Mouse (Mus musculus): ENCODE results near the gene Fancg. TPM values are rescaled to one million over a fixed set of nuclear protein-coding genes. Genes with fewer than 3 reads are reported as not detected.
A peak's percentile ranks its signal among the peaks of the same experiment; 100 is the strongest.

Gene Fancg
- polyA plus RNA-seq, 1 experiment from 2014 or later = 11.5 TPM

DNA sequence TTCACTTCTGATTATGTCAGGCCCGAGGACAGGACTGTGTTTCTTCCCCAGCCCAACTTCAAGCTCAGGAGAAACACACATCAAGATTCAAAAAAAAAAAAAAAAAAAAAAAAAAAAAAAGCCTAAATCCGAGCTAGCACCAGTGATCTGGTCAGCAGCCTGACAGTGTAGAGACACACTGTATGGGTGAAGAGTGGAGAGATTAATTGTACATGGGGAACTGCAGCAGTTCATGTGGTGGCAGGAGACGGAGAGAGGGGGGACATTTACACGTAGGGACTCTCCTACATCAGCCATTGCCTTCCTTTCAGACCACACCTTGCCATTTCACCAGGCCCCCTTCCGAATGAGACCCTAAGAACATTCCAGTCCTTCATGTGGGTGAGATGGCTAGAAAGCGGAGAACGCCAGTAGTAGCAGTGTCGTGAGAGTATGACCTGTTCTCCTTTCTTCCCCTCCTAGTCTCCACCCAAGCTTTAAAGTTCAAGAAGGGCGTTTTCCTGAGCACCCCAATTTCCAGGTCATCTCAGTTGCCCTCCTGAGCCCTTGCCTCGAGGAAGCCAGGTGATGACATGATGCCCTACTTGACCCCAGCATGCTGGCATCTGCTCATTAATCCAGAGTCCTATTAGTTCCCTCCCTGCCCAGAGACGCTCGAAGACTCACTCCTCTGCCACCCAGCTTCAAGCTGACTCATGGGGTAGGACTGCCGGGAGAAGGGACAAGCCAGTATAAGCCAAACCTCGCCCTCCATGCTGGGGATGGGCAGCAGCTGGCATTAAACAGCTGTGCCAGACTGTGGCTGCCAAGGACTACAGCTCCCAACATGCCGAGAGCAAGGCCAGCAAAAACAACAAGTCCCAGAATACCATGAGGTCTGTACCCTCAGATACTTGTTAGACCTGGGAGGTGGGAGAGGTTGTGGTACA lies 28.5 kb upstream of the Fancg start:
- H3K9ac ChIP-seq (ENCODE audit: low read depth, low read length) = peak overlapping the region; percentile 84
- H3K36me3 ChIP-seq (ENCODE audit: control insufficient read depth, insufficient read depth, low read length) = 0 out of 2 replicates have a peak, but pooled peaks cover 11% of the 10 kb centered on the region
- H3K4me2 ChIP-seq = peak overlapping the region; percentile 89
- H3K27ac ChIP-seq (ENCODE audit: low read depth, low read length) = peak overlapping the region; percentile 87
- H3K4me1 ChIP-seq (ENCODE audit: control insufficient read depth, insufficient read depth, low read length) = peaks cover 16% of the 10 kb centered on the region
- no peaks in the 10 kb centered on the region for H3K27me3 ChIP-seq (ENCODE audit: control insufficient read depth, insufficient read depth, low read length)
- H3K4me3 ChIP-seq (ENCODE audit: low read depth, low read length) = peak overlapping the region; percentile 79
- no peaks in the 10 kb centered on the region for H3K9me3 ChIP-seq (replicated peaks; ENCODE audit: control insufficient read depth, low read length)
- no peak for ATAC-seq (replicated peaks; ENCODE audit: insufficient number of reproducible peaks, low FRiP score, low TSS enrichment)
- 44% methylated on average over 15 of the region's 15 CpGs for WGBS (ENCODE audit: insufficient replicate concordance)

DNA sequence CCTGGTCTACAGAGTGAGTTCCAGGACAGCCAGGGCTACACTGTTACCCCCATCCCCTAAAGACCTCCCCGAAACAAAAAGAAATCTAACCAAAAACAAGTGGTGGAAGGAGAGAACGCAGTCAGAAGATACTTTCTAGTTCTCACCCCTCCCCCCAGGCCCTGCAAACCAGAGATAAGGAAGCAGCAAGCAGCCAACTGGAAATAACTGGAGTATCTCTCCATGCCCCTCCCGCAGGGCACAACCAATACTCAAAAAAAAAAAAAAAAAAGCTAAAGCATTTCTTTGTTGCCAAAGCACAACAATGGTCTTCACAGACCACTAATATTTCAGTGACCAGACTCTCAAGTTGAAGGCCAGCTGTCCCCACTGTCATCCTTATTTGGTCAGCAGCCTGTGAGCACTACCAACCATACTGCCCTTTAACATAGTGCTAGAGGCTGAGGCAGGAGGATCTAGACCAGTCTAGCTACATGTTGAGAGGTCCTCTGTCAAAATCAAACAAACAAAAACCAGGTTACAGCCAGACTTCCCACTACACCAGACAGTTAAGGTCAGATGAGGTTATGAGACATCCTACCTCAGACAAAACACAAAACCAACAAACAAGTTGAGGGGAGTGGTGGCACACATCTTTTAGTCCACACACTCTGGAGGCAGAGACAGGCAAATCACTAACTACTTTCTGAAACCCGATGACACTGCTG lies 27.7 kb upstream of the Fancg start:
- Histone ChIP-seq H3K36me3 (ENCODE audit: control insufficient read depth, insufficient read depth, low read length) (0 out of 2 replicates have a peak, but pooled peaks cover 14% of the 10 kb centered on the region), H3K27ac (ENCODE audit: low read depth, low read length) (peak overlapping the region; percentile 87), H3K9ac (ENCODE audit: low read depth, low read length) (no peak overlapping the region), H3K4me2 (peak overlapping the region; percentile 89), H3K4me3 (ENCODE audit: low read depth, low read length) (peak overlapping the region; percentile 15), H3K9me3 (replicated peaks; ENCODE audit: control insufficient read depth, low read length) (no peaks in the 10 kb centered on the region), H3K27me3 (ENCODE audit: control insufficient read depth, insufficient read depth, low read length) (no peaks in the 10 kb centered on the region), H3K4me1 (ENCODE audit: control insufficient read depth, insufficient read depth, low read length) (peaks cover 15% of the 10 kb centered on the region)
- no peak for ATAC-seq (replicated peaks; ENCODE audit: insufficient number of reproducible peaks, low FRiP score, low TSS enrichment)
- 39% methylated on average over 4 of the region's 4 CpGs for WGBS (ENCODE audit: insufficient replicate concordance)

DNA sequence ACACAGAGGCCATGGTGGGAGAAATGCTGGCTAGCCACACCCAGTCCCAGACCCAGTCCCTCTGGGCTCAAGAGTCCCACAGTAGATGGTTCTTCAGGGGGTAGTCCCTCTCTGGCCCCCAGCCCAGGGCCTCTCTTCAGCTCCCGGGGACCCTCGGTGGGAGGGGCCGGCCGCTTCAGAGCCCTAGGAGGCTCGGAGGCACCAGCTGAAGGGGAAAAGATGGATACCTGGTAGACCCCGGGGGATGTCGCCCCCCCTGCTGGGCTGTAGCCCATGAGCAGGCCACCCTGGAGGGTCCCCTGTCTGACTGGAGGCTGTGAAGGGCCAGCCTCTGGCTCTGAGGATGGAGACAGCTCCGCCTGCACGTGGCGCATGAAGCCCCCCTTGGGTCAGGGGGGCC lies 26.1 kb upstream of the Fancg start:
- H3K27me3 ChIP-seq (ENCODE audit: control insufficient read depth, insufficient read depth, low read length) = no peaks in the 10 kb centered on the region
- H3K4me2 ChIP-seq = peak overlapping the region; percentile 53; the same call in 1 of the 2 replicates
- H3K27ac ChIP-seq (ENCODE audit: low read depth, low read length) = no peak overlapping the region
- no peak for ATAC-seq (replicated peaks; ENCODE audit: insufficient number of reproducible peaks, low FRiP score, low TSS enrichment)
- H3K4me1 ChIP-seq (ENCODE audit: control insufficient read depth, insufficient read depth, low read length) = peaks cover 20% of the 10 kb centered on the region
- 85% methylated on average over 10 of the region's 10 CpGs for WGBS (ENCODE audit: insufficient replicate concordance)
- H3K4me3 ChIP-seq (ENCODE audit: low read depth, low read length) = no peak overlapping the region
- H3K36me3 ChIP-seq (ENCODE audit: control insufficient read depth, insufficient read depth, low read length) = 0 out of 2 replicates have a peak, but pooled peaks cover 14% of the 10 kb centered on the region
- H3K9ac ChIP-seq (ENCODE audit: low read depth, low read length) = no peak overlapping the region
- H3K9me3 ChIP-seq (replicated peaks; ENCODE audit: control insufficient read depth, low read length) = no peaks in the 10 kb centered on the region

DNA sequence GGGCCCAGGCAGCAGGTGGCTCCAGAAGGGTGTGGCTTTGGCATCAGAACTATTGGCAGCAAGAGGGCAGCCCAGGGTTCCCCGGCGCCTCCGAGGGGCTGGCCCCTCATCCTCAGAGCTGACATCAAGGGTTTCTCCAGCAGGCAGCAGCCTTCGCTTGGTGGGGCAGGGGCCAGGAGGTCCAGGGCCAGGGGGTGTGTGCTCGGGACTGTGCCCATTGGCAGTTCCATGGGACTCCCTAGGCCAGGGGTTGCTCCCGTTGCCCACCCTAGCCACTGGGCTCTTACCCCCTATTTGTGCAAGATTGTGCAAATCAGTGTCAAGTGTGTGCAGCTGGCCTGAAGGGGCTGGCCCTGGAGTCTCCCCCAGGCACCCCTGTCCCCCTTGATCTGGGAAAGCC lies 25.5 kb upstream of the Fancg start:
- H3K27ac ChIP-seq (ENCODE audit: low read depth, low read length) = no peak overlapping the region
- WGBS (ENCODE audit: insufficient replicate concordance) = 88% methylated on average over 6 of the region's 6 CpGs
- H3K4me3 ChIP-seq (ENCODE audit: low read depth, low read length) = no peak overlapping the region

GRCm38 (mm10) chr4:43033481-43033880 lies 23.2 kb upstream of the Fancg start:
- Histone ChIP-seq H3K36me3 (ENCODE audit: control insufficient read depth, insufficient read depth, low read length) (peaks cover 18% of the 10 kb centered on the region; the same call in 1 of the 2 replicates), H3K4me1 (ENCODE audit: control insufficient read depth, insufficient read depth, low read length) (peaks cover 15% of the 10 kb centered on the region; the same call in 1 of the 2 replicates), H3K4me3 (ENCODE audit: low read depth, low read length) (no peak overlapping the region), H3K27ac (ENCODE audit: low read depth, low read length) (no peak overlapping the region), H3K9ac (ENCODE audit: low read depth, low read length) (no peak overlapping the region), H3K27me3 (ENCODE audit: control insufficient read depth, insufficient read depth, low read length) (no peaks in the 10 kb centered on the region), H3K4me2 (no peak overlapping the region), H3K9me3 (replicated peaks; ENCODE audit: control insufficient read depth, low read length) (no peaks in the 10 kb centered on the region)
- ATAC-seq (replicated peaks; ENCODE audit: insufficient number of reproducible peaks, low FRiP score, low TSS enrichment) = no peak
- 78% methylated on average over 14 of the region's 14 CpGs for WGBS (ENCODE audit: insufficient replicate concordance)

More for the DNA sequence above, 25.5 kb upstream of the Fancg start:
- Histone ChIP-seq H3K9ac (ENCODE audit: low read depth, low read length) (no peak overlapping the region), H3K4me2 (no peak overlapping the region), H3K27me3 (ENCODE audit: control insufficient read depth, insufficient read depth, low read length) (no peaks in the 10 kb centered on the region), H3K36me3 (ENCODE audit: control insufficient read depth, insufficient read depth, low read length) (0 out of 2 replicates have a peak, but pooled peaks cover 14% of the 10 kb centered on the region), H3K4me1 (ENCODE audit: control insufficient read depth, insufficient read depth, low read length) (peaks cover 20% of the 10 kb centered on the region), H3K9me3 (replicated peaks; ENCODE audit: control insufficient read depth, low read length) (no peaks in the 10 kb centered on the region)
- ATAC-seq (replicated peaks; ENCODE audit: insufficient number of reproducible peaks, low FRiP score, low TSS enrichment) = no peak

- H3K36me3 ChIP-seq (ENCODE audit: control insufficient read depth, insufficient read depth, low read length) = peaks cover 27% of the 10 kb centered on the region; the same call in 1 of the 2 replicates
- H3K9me3 ChIP-seq (replicated peaks; ENCODE audit: control insufficient read depth, low read length) = no peaks in the 10 kb centered on the region
- H3K4me2 ChIP-seq = no peak overlapping the region
- no peak for ATAC-seq (replicated peaks; ENCODE audit: insufficient number of reproducible peaks, low FRiP score, low TSS enrichment)
- H3K27ac ChIP-seq (ENCODE audit: low read depth, low read length) = no peak overlapping the region
- WGBS (ENCODE audit: insufficient replicate concordance) = 90% methylated on average over 1 of the region's 1 CpGs
- H3K4me3 ChIP-seq (ENCODE audit: low read depth, low read length) = no peak overlapping the region
- H3K4me1 ChIP-seq (ENCODE audit: control insufficient read depth, insufficient read depth, low read length) = peaks cover 9% of the 10 kb centered on the region; the same call in 1 of the 2 replicates
- H3K9ac ChIP-seq (ENCODE audit: low read depth, low read length) = no peak overlapping the region
- no peaks in the 10 kb centered on the region for H3K27me3 ChIP-seq (ENCODE audit: control insufficient read depth, insufficient read depth, low read length)
These were observed 22.2 kb upstream of the Fancg start for GRCm38 (mm10) chr4:43032501-43032900.

GRCm38 (mm10) chr4:43031237-43031995 lies 21.1 kb upstream of the Fancg start, which contains the start of gene Stoml2:
Gene Stoml2, minus strand, starts transcription at chr4:43031710.
- WGBS (ENCODE audit: insufficient replicate concordance) = 2% methylated on average over 38 of the region's 38 CpGs
- peak within 1 kb of the TSS; percentile 80 for H3K4me2 ChIP-seq
- H3K9ac ChIP-seq (ENCODE audit: low read depth, low read length) = peak within 1 kb of the TSS; percentile 81

DNA sequence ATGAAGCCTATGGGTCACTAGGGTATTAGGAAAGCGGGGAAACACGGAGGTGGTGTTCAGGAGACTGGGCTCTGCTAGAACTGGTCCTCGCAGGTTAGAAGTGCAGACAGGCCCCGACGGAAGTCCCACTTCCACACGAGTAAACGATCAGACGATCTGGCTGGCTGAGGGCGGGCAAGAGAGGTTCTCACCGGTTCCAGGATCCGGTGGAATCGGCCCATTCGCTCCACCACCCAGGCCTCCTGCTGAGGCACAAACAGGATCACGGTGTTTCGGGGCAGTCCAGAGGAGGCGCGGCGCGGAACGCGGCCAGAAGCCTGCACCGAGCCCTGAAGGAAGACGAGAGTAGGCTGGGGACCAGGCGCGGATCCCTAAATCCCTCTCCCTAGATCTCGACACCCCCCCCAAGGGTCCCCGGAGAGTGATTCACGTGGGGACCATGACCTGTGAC lies 20.5 kb upstream of the Fancg start:
- ATAC-seq (replicated peaks; ENCODE audit: insufficient number of reproducible peaks, low FRiP score, low TSS enrichment) = peak; percentile 53

More at GRCm38 (mm10) chr4:43031237-43031995, 21.1 kb upstream of the Fancg start, which contains the start of gene Stoml2:
- peak within 1 kb of the TSS; percentile 68 for H3K4me3 ChIP-seq (ENCODE audit: low read depth, low read length)
- ATAC-seq (replicated peaks; ENCODE audit: insufficient number of reproducible peaks, low FRiP score, low TSS enrichment) = peak; percentile 89
- no peaks in the 10 kb centered on the region for H3K9me3 ChIP-seq (replicated peaks; ENCODE audit: control insufficient read depth, low read length)
- H3K36me3 ChIP-seq (ENCODE audit: control insufficient read depth, insufficient read depth, low read length) = peaks cover 29% of the 10 kb centered on the region; the same call in 1 of the 2 replicates
- peak within 1 kb of the TSS; percentile 70 for H3K27ac ChIP-seq (ENCODE audit: low read depth, low read length)
- H3K27me3 ChIP-seq (ENCODE audit: control insufficient read depth, insufficient read depth, low read length) = no peaks in the 10 kb centered on the region
- peaks cover 9% of the 10 kb centered on the region; the same call in 1 of the 2 replicates for H3K4me1 ChIP-seq (ENCODE audit: control insufficient read depth, insufficient read depth, low read length)

More for the DNA sequence above, 20.5 kb upstream of the Fancg start:
- peaks cover 9% of the 10 kb centered on the region; the same call in 1 of the 2 replicates for H3K4me1 ChIP-seq (ENCODE audit: control insufficient read depth, insufficient read depth, low read length)
- peak overlapping the region; percentile 68 for H3K4me3 ChIP-seq (ENCODE audit: low read depth, low read length)
- under 1% methylated on average over 28 of the region's 28 CpGs for WGBS (ENCODE audit: insufficient replicate concordance)
- H3K9me3 ChIP-seq (replicated peaks; ENCODE audit: control insufficient read depth, low read length) = no peaks in the 10 kb centered on the region
- peak overlapping the region; percentile 80 for H3K4me2 ChIP-seq
- no peaks in the 10 kb centered on the region for H3K27me3 ChIP-seq (ENCODE audit: control insufficient read depth, insufficient read depth, low read length)
- peak overlapping the region; percentile 70 for H3K27ac ChIP-seq (ENCODE audit: low read depth, low read length)
- peaks cover 24% of the 10 kb centered on the region; the same call in 1 of the 2 replicates for H3K36me3 ChIP-seq (ENCODE audit: control insufficient read depth, insufficient read depth, low read length)
- H3K9ac ChIP-seq (ENCODE audit: low read depth, low read length) = peak overlapping the region; percentile 81

Measured in heart, embryonic 11.5 days (tissue).